Comparison of ENCODE assay signal across 14 mouse cellular contexts in genomic region chr19:32276263-32276662, GRCm38 (mm10).
A peak's percentile ranks its signal among the peaks of the same experiment; 100 is the strongest.
DNase-seq lines count a peak whose midpoint lies in the region; ATAC-seq and TF ChIP-seq lines count a peak whose summit lies in the region.
"Had no signal": no experiment of that assay in that cellular context is flagged by ENCODE, and none has a peak within 500 bp of the region (broad histone marks: within the 10 kb centered on the region; RNA-seq: fewer than 3 reads in every experiment).

No protein-coding gene starts in this region.

- H3K9ac ChIP-seq in kidney, postnatal 0 days (ENCODE audit: low read depth, low read length), result no peak overlapping the region
- no peak overlapping the region for H3K9ac ChIP-seq in kidney, embryonic 16.5 days (replicated peaks; ENCODE audit: low read length)
- no peak overlapping the region for H3K9ac ChIP-seq in midbrain, embryonic 13.5 days (replicated peaks)
- H3K9ac ChIP-seq: heart, embryonic 13.5 days; hindbrain, embryonic 15.5 days; neural tube, embryonic 12.5 days; stomach, embryonic 15.5 days had no signal

- H3K4me3 ChIP-seq in kidney, postnatal 0 days (replicated peaks; ENCODE audit: low read depth, low read length), result no peak overlapping the region
- H3K4me3 ChIP-seq in kidney, embryonic 16.5 days (ENCODE audit: low read length), result no peak overlapping the region
- H3K4me3 ChIP-seq in G1E (ENCODE audit: low read depth, low read length), result peak overlapping the region; percentile 39; the same call in 1 of the 2 replicates
- no peak overlapping the region for H3K4me3 ChIP-seq in midbrain, embryonic 13.5 days (replicated peaks)
- H3K4me3 ChIP-seq: heart, embryonic 13.5 days; hindbrain, embryonic 15.5 days; neural tube, embryonic 12.5 days; stomach, embryonic 15.5 days had no signal

- peaks cover 13% of the 10 kb centered on the region; the same call in 1 of the 2 replicates for H3K4me1 ChIP-seq in kidney, postnatal 0 days (replicated peaks; ENCODE audit: insufficient read depth, low read length)
- H3K4me1 ChIP-seq in kidney, embryonic 16.5 days (ENCODE audit: insufficient read depth, low read length), result peaks cover 37% of the 10 kb centered on the region
- peaks cover 84% of the 10 kb centered on the region for H3K4me1 ChIP-seq in G1E (ENCODE audit: insufficient read depth, low read depth, low read length)
- peaks cover 5% of the 10 kb centered on the region; the same call in 1 of the 2 replicates for H3K4me1 ChIP-seq in midbrain, embryonic 13.5 days (replicated peaks)
- H3K4me1 ChIP-seq: hindbrain, embryonic 15.5 days; neural tube, embryonic 12.5 days had no signal

- peak overlapping the region; percentile 78 for H3K27ac ChIP-seq in kidney, postnatal 0 days
- no peak overlapping the region for H3K27ac ChIP-seq in kidney, embryonic 16.5 days (ENCODE audit: low read length)
- no peak overlapping the region for H3K27ac ChIP-seq in midbrain, embryonic 13.5 days
- H3K27ac ChIP-seq: heart, embryonic 13.5 days; hindbrain, embryonic 15.5 days; neural tube, embryonic 12.5 days; stomach, embryonic 15.5 days had no signal

- H3K36me3 ChIP-seq in kidney, postnatal 0 days (ENCODE audit: insufficient read depth, low read length), result no peaks in the 10 kb centered on the region
- H3K36me3 ChIP-seq in kidney, embryonic 16.5 days (ENCODE audit: insufficient read depth, low read length), result no peaks in the 10 kb centered on the region
- H3K36me3 ChIP-seq in G1E (replicated peaks), result peaks cover 19% of the 10 kb centered on the region
- H3K36me3 ChIP-seq in midbrain, embryonic 13.5 days, result no peaks in the 10 kb centered on the region
- H3K36me3 ChIP-seq: heart, embryonic 13.5 days; hindbrain, embryonic 15.5 days; neural tube, embryonic 12.5 days; stomach, embryonic 15.5 days had no signal

- no peak overlapping the region for H3K4me2 ChIP-seq in kidney, postnatal 0 days (ENCODE audit: low read length)
- H3K4me2 ChIP-seq in kidney, embryonic 16.5 days (replicated peaks; ENCODE audit: low read depth, low read length), result no peak overlapping the region
- no peak overlapping the region for H3K4me2 ChIP-seq in midbrain, embryonic 13.5 days (replicated peaks)
- H3K4me2 ChIP-seq: heart, embryonic 13.5 days; hindbrain, embryonic 15.5 days; midbrain, embryonic 11.5 days; neural tube, embryonic 12.5 days; stomach, embryonic 15.5 days had no signal

- 83% methylated on average over 5 of the region's 5 CpGs for WGBS in kidney, postnatal 0 days
- 74% methylated on average over 5 of the region's 5 CpGs for WGBS in kidney, embryonic 16.5 days
- 87% methylated on average over 5 of the region's 5 CpGs for WGBS in midbrain, embryonic 13.5 days

- H3K27me3 ChIP-seq in kidney, postnatal 0 days (ENCODE audit: insufficient read depth, low read length), result no peaks in the 10 kb centered on the region
- H3K27me3 ChIP-seq in kidney, embryonic 16.5 days (ENCODE audit: insufficient read depth, low read length), result no peaks in the 10 kb centered on the region
- H3K27me3 ChIP-seq in G1E (ENCODE audit: insufficient read depth, low read length), result no peaks in the 10 kb centered on the region
- no peaks in the 10 kb centered on the region for H3K27me3 ChIP-seq in midbrain, embryonic 13.5 days
- H3K27me3 ChIP-seq: heart, embryonic 13.5 days; hindbrain, embryonic 15.5 days; neural tube, embryonic 12.5 days; stomach, embryonic 15.5 days had no signal

- DNase-seq in CD4-positive, CD25-positive, alpha-beta regulatory T cell, adult 2 months (ENCODE audit: low read depth, low spot score), result peak; percentile 23
- DNase-seq in kidney, postnatal 0 days (ENCODE audit: low spot score), result no peak
- no peak for DNase-seq in G1E (ENCODE audit: low spot score)
- DNase-seq in kidney, postnatal 25 days, result peak; percentile 55 to 57
- DNase-seq: right cerebral cortex, postnatal 14 days had no signal

- no peaks in the 10 kb centered on the region for H3K9me3 ChIP-seq in kidney, postnatal 0 days (replicated peaks; ENCODE audit: low read length)
- no peaks in the 10 kb centered on the region for H3K9me3 ChIP-seq in kidney, embryonic 16.5 days (ENCODE audit: low read length)
- no peaks in the 10 kb centered on the region for H3K9me3 ChIP-seq in G1E (replicated peaks)
- H3K9me3 ChIP-seq in midbrain, embryonic 13.5 days, result no peaks in the 10 kb centered on the region
- H3K9me3 ChIP-seq: heart, embryonic 13.5 days; hindbrain, embryonic 15.5 days; neural tube, embryonic 12.5 days; stomach, embryonic 15.5 days had no signal

- ATAC-seq in CD4-positive, CD25-positive, alpha-beta regulatory T cell, adult 4 months, result no peak
- no peak for ATAC-seq in kidney, postnatal 0 days (replicated peaks; ENCODE audit: low FRiP score, low read depth)
- ATAC-seq in kidney, embryonic 16.5 days (ENCODE audit: low FRiP score, low TSS enrichment), result no peak
- ATAC-seq in G1E (ENCODE audit: extremely low read depth, insufficient number of reproducible peaks, low FRiP score, poor library complexity, severe bottlenecking), result no peak
- ATAC-seq in midbrain, embryonic 13.5 days, result no peak
- no peak for ATAC-seq in erythroid progenitor cell, adult 5-6 weeks (replicated peaks; ENCODE audit: low FRiP score, poor library complexity, severe bottlenecking)

- TF ChIP-seq CTCF in kidney, postnatal 0 days (IDR thresholded peaks at IDR 0.05; ENCODE audit: low read depth), result no peak
- TF ChIP-seq CTCF in G1E (IDR thresholded peaks at IDR 0.05; ENCODE audit: low read depth, low read length), result no peak

Comparison
In these comparisons a context has a peak if more than half of its experiments do, and no peak if none do; other contexts are left out.
1. DNase-seq: peak in CD4-positive, CD25-positive, alpha-beta regulatory T cell, adult 2 months (single experiment) and kidney, postnatal 25 days (2 of 2); none in kidney, postnatal 0 days (single experiment) and G1E (single experiment).